Mouse (Mus musculus) kidney, postnatal 0 days (tissue): ENCODE data around the gene Tmem131. TPM values are rescaled to one million over a fixed set of nuclear protein-coding genes. Genes with fewer than 3 reads are reported as not detected.

ENCODE experiments used
- ATAC-seq: fragments of 200-750 bp; cut with Nextera tagmentation; replicated peaks from 2 replicates; pipeline ENCODE4 v1.8.0; 2017; ENCODE audit warnings: low read depth, moderate number of reproducible peaks, moderate TSS enrichment, moderate library complexity; ENCODE audit not compliant: low FRiP score
- DNase-seq: peaks from one replicate; pipeline ENCODE4 v3.0.0-alpha.2; 2016; ENCODE audit warnings: low spot score
- H3K27ac ChIP-seq: fragments of 300-500 bp; sonication (generic); 2 replicates; pipeline ENCODE4 v1.5.1; 2014; ENCODE audit warnings: mild to moderate bottlenecking
- H3K27me3 ChIP-seq: fragments of 300-500 bp; sonication (generic); 2 replicates; pipeline ENCODE4 v1.6.1; 2014; ENCODE audit warnings: low read length, mixed read lengths; ENCODE audit not compliant: insufficient read depth
- H3K36me3 ChIP-seq: fragments of 300-500 bp; sonication (generic); 2 replicates; pipeline ENCODE4 v1.6.1; 2014; ENCODE audit warnings: low read length, mixed read lengths; ENCODE audit not compliant: insufficient read depth
- H3K4me1 ChIP-seq: fragments of 300-500 bp; sonication (generic); replicated peaks from 2 replicates; pipeline ENCODE4 v1.6.1; 2014; ENCODE audit warnings: antibody characterized with exemption, low read length, mixed read lengths; ENCODE audit not compliant: insufficient read depth
- H3K4me2 ChIP-seq: fragments of 300-500 bp; sonication (generic); 2 replicates; pipeline ENCODE4 v1.6.1; 2014; ENCODE audit warnings: mild to moderate bottlenecking, low read length, moderate library complexity, mixed read lengths
- H3K4me3 ChIP-seq: fragments of 300-500 bp; sonication (generic); replicated peaks from 2 replicates; pipeline ENCODE4 v1.5.1; 2014; ENCODE audit warnings: low read depth, low read length
- H3K9ac ChIP-seq: fragments of 300-500 bp; sonication (generic); 2 replicates; pipeline ENCODE4 v1.6.1; 2014; ENCODE audit warnings: low read depth, low read length
- H3K9me3 ChIP-seq: fragments of 300-500 bp; sonication (generic); replicated peaks from 2 replicates; pipeline ENCODE4 v1.6.1; 2016; ENCODE audit warnings: low read length, inconsistent platforms, mixed read lengths
- CTCF ChIP-seq: IDR thresholded peaks from 2 replicates; pipeline ENCODE4 v1.5.1; 2016; ENCODE audit warnings: antibody characterized with exemption, low read depth, mild to moderate bottlenecking, moderate library complexity
- WGBS: fragments of 180-500 bp; shearing (Covaris S2); extraction: QIAGEN DNeasy Blood & Tissue Kit; methylation state at CpG from one replicate; pipeline ENCODE4 v1.1.7; 2014; 5-methylcytosine and 5-hydroxymethylcytosine counted together
- polyA plus RNA-seq: library from polyadenylated mRNA; unstranded; fragments of >200 nt; fragmentation: Nextera tagmentation; extraction: Ambion mirVana; gene quantifications from 2 replicates; pipeline ENCODE4 v1.2.1, GENCODE M21; 2015

The Tmem131 gene
- polyA plus RNA-seq, 1 experiment from 2014 or later = 9.0 TPM

DNA sequence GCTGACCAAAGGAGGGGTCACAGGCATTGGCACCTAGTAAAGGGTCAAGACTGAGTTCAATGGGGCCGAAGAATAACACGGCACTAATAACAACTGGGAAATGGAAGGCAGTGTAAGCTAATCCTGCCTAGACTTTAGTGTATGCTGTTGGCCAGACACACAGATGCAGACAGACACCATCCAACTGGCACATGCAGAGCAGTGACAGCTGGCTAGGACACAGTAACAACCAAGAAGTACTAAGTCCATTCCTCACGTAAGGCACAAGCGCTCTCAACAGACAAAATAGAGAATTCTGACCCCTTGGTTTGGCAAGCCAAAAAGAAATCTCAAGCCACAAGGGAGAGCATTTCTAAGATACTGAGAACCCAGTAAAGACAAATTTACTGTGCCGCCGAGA lies 8.7 kb downstream of the Tmem131 start:
- ATAC-seq (no peak), DNase-seq (no peak)
- Histone ChIP-seq H3K27me3 (no peaks in the 10 kb centered on the region), H3K9ac (no peak overlapping the region), H3K4me1 (peaks cover 5% of the 10 kb centered on the region; the same call in 1 of the 2 replicates), H3K36me3 (no peaks in the 10 kb centered on the region), H3K9me3 (no peaks in the 10 kb centered on the region), H3K27ac (no peak overlapping the region), H3K4me3 (no peak overlapping the region), H3K4me2 (no peak overlapping the region)
- no peak for TF ChIP-seq CTCF
- 49% methylated on average over 6 of the region's 6 CpGs for WGBS

DNA sequence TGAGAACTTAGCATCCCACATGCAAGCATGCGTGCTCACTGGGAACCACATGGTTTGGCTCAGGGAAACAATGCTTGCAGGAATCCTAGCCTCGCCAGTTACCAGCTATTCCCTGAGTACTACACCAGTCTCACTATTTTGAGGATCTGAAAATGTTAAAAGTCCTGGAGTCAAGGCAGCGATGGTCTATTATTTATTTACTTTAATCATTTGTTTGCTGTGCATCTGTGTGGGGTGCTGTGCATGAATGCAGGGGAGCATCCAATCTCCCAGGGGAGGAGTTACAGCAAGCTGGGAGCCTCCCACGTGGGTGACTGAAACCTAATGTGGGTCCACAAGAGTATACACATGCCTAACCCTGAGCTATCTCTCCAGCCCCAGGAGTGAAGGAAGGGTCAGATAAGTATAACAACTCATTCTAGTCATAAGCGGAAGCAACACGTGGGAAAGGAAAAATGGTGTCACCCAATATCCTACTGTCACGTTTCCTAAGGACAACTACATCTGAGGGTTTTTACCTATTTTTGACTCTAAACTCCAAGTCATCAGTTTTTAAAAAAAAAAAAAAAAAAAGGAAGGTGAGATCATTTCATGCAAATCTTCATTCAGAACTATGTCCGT lies 9.4 kb downstream of the Tmem131 start:
- no peaks in the 10 kb centered on the region for H3K36me3 ChIP-seq
- ATAC-seq = no peak

DNA sequence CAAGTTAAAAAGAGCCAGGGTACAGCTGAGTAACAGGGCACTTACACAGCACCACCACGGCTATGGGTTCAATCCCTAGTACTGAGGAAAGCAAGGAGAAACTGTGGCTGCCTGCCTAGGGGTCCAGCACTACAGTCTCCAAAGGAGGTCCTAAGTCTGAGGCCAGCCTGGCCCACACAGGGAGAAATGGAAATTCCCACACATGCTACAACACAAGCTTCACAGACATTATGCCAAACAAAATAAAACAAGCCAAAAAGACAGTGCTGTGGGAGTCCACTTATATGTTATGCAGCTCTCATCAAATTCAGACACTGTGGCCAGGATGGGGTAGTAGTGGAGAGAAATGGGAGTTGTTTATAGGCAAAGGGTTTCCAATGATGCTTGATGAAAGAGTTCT lies 11.2 kb downstream of the Tmem131 start:
- TF ChIP-seq CTCF = no peak
- Histone ChIP-seq H3K4me1 (peaks cover 5% of the 10 kb centered on the region; the same call in 1 of the 2 replicates), H3K36me3 (no peaks in the 10 kb centered on the region), H3K27me3 (no peaks in the 10 kb centered on the region), H3K4me3 (no peak overlapping the region), H3K4me2 (no peak overlapping the region), H3K9me3 (no peaks in the 10 kb centered on the region), H3K9ac (no peak overlapping the region), H3K27ac (no peak overlapping the region)
- 90% methylated on average over 1 of the region's 1 CpGs for WGBS
- no peak for ATAC-seq
- no peak for DNase-seq

More for the DNA sequence above, 9.4 kb downstream of the Tmem131 start:
- H3K27ac ChIP-seq = no peak overlapping the region
- no peak overlapping the region for H3K4me2 ChIP-seq
- H3K4me3 ChIP-seq = no peak overlapping the region
- no peaks in the 10 kb centered on the region for H3K27me3 ChIP-seq
- DNase-seq = no peak
- 58% methylated on average over 8 of the region's 8 CpGs for WGBS
- H3K9me3 ChIP-seq = no peaks in the 10 kb centered on the region
- no peak overlapping the region for H3K9ac ChIP-seq
- no peak for TF ChIP-seq CTCF
- peaks cover 5% of the 10 kb centered on the region; the same call in 1 of the 2 replicates for H3K4me1 ChIP-seq

DNA sequence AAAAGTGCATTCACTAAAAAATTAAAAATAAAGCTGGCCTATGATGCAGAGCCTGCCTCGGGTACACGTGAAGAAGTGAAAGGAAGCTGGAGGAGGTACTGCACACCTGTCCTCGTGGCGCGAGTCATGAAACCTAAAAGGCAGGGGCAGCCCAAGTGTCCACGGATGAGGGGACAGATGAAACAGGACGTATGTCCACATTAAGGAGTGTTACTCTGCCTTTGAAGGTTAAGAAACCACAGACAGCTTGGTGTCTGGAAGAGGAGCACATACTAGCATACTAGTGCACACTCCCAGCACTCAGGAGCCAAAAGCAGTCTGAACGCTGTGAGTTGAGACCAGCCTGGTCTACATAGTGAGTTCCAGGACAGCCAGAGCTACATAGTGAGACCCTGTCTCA lies 12.6 kb downstream of the Tmem131 start:
- Histone ChIP-seq H3K27me3 (no peaks in the 10 kb centered on the region), H3K4me3 (no peak overlapping the region), H3K9me3 (no peaks in the 10 kb centered on the region), H3K27ac (no peak overlapping the region), H3K36me3 (no peaks in the 10 kb centered on the region), H3K4me1 (peaks cover 7% of the 10 kb centered on the region; the same call in 1 of the 2 replicates), H3K4me2 (no peak overlapping the region), H3K9ac (no peak overlapping the region)
- TF ChIP-seq CTCF = no peak
- WGBS = 76% methylated on average over 8 of the region's 8 CpGs
- DNase-seq (no peak), ATAC-seq (no peak)

DNA sequence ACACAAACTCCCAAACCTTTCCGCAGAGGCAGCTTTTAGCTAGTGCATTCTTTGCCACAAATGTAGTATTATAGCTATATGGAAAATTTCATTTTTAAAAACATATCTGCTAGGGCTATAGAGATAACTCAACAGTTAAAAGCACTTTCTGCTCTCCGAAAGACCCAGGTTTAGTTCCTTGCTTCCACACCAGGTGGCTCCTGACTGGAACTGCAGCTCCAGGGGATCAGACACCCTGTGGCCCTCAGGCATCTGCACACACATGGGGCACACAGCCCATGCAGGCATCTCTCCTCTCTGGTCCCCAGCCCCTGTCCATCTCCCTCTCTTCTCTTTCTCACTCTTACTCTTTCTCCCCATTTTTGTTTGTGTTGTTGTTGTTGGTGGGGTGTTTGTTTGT lies 13.5 kb downstream of the Tmem131 start:
- Histone ChIP-seq H3K4me1 (peaks cover 7% of the 10 kb centered on the region; the same call in 1 of the 2 replicates), H3K36me3 (no peaks in the 10 kb centered on the region), H3K9ac (no peak overlapping the region), H3K4me2 (no peak overlapping the region), H3K27ac (no peak overlapping the region), H3K9me3 (no peaks in the 10 kb centered on the region), H3K27me3 (no peaks in the 10 kb centered on the region), H3K4me3 (no peak overlapping the region)
- ATAC-seq (no peak), DNase-seq (no peak)
- WGBS = 89% methylated on average over 2 of the region's 2 CpGs
- TF ChIP-seq CTCF = peak; percentile 38; the same call in 1 of the 2 replicates

DNA sequence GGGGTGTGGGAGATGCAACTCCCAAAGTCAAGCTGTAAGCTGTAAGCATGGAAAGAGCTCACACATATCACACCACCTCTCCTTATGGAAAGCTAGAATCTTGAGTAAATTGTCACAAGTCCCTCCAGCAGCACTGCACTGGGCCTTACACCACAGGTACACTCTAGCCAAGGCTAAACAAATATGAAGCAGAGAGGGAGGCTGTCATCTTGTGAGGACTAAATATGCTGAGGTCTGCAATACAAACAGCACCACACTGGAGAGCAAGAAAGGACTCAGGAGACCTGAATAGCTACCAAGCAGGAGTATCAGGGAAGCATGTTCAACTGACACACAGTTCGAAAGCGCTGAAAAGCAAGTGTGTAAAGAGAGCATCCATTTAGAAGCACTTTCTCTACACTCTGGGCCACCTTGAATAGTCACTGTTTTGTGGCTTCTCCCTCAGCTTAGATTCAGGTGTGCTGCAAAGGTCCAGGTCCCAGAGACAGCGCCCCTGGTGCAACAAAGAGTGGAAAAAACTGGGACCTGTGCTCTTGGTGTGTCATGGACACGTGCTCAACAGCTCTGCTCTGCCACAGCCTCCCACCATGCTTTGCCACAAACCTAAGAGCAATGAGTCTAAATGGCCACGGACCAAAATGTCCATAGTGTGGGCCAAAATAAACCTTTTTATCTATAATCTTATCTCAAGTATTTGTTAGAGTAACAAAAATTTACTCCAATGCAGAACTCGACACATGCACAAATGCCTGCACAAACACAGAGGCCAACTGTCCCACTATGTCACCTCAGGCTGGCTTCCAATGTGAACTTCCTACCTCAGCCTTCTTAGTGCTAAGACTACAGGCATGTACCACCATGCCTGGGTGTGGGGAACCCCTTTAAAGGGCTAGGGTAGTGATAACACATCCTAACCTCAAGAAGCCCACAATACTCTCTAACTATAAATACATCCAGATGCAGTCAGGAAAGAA lies 14.8 kb downstream of the Tmem131 start:
- Histone ChIP-seq H3K9ac (no peak overlapping the region), H3K4me3 (no peak overlapping the region), H3K4me1 (peaks cover 4% of the 10 kb centered on the region; the same call in 1 of the 2 replicates), H3K27ac (no peak overlapping the region), H3K4me2 (no peak overlapping the region), H3K27me3 (no peaks in the 10 kb centered on the region), H3K9me3 (no peaks in the 10 kb centered on the region), H3K36me3 (no peaks in the 10 kb centered on the region)
- 80% methylated on average over 6 of the region's 6 CpGs for WGBS
- TF ChIP-seq CTCF = no peak
- no peak for ATAC-seq
- DNase-seq = no peak
